Mouse (Mus musculus) left cerebral cortex, adult 9 months (tissue): Measurements from ENCODE around the gene Zfp661.
"Not testable (repeated sequence)": the region's sequence is repeated elsewhere in the genome, so short reads cannot be mapped to it uniquely, and the experiment has no call there.

Experiments used
- DNase-seq, 2 experiments: peaks; one replicate each; pipeline ENCODE4 v3.0.0; 2022; ENCODE audit warnings: low spot score in 2 of 2

Gene Zfp661

DNA sequence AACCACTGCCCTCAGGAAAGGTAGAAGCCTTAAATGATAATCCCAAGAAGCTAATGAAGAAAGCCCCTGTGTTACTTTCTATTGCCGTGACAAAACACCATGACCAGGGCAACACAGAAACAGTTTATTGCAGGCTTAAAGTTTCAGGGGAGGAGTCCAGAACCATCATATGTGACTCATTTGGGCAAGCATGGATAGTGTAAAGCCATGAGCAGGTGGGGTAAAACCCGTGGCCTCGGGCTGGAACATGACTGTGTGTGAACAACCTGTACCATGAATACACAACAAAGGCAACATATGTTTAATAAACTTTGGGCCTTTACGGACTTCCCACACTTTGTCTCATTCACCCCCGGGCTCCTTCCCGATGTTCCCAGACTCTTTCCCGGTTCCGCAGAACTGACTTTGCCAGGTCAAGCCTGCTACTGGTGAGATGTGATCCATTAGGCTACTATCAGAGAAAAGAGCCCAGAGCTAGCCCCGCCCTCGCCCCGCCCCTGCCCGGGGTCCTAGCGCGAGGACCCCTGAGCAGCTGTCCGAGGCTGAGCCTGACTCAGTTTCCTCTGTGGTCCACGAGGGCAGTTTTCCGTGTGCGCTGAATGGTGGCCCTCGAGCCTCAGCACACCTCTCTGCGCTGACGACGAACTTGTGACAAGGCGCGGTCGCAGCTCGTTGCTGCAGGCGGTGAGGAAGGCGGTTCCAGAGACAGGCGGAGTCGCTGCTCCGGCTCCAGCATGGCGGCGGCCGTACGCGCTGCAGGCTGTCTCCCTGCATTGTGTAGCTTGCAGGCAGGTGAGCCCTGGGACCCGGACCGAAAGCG lies at the start of gene Zfp661, which contains the start of gene Mrps5:
Gene Zfp661, minus strand, starts transcription at position 401 of the 820 bp plus-strand sequence.
Gene Mrps5, plus strand, starts transcription at position 529 of the 820 bp plus-strand sequence.
- DNase-seq: peak; percentile 43 to 77

GRCm38 (mm10) chr2:127635581-127635980 lies 48.7 kb upstream of the Zfp661 start:
- no peak for DNase-seq

DNA sequence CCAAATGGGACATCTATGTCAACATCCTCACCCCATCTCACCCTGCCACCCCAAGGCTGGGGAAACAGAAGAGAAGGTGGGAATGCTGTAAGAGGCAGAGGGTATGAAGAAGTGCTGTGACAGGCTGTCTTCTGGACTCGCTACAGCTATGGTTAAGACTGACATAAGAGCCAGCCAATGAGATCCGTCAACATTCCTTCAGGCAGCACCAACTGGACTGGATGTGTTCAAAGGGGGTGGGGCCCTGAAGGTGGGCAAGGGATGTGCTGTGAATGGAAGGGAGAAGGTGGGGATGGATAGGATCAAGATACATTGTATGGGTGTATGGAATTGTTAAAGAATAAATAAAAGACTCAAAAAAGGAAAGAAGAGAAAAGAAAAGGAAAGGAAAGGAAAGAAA lies 45.7 kb upstream of the Zfp661 start:
- DNase-seq: no peak

DNA sequence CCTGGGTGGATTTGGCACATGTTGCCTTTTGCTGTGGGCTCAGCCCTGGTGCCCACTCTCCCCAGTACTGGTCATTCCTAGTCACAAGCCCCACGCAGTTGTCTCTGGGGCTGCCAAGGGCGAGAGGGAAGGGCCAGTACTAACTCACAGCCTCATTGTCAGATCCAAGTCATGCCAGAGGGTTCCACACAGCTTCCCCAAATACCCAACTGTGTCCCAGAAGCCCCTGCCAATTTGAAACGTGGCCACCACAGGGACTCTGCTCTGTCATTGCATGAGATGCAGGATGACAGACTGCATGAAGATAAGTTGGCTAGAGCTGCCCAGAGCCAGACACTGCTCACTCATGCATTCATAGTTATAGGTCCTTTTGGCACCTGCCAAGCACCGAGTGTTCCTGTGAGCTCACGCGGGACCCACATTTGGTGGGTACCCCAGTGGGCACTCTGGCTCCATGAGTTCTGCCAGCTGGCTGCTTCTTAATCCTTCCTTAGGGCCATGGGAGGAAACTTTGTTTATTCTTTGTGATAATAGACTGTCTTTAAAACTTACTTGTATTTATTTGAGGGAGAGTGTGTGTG lies 41.2 kb upstream of the Zfp661 start:
- DNase-seq: peak in 1 of 2 experiments; percentile 26

DNA sequence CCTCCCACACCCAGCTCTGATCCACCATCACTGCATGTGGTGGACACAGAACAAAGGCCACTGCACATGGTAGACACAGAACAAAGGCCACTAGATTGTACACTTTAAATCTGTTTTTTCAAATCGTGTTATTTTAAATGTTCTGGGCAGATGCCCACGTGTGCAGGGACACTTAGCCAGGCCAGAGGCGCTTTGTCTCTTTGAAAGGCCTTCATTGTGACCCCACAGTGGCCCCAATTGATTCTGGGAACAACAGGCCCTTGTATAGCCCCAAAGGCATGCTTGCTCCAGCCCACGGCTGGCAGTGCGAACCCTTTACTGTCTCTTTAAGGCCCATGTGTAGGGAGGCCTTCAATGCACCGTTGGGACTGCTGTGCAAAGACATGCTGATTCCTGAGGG lies 40.5 kb upstream of the Zfp661 start:
- peak; percentile 46 to 54 for DNase-seq

- DNase-seq: no peak
These were observed 38.8 kb upstream of the Zfp661 start for GRCm38 (mm10) chr2:127625659-127626058.

DNA sequence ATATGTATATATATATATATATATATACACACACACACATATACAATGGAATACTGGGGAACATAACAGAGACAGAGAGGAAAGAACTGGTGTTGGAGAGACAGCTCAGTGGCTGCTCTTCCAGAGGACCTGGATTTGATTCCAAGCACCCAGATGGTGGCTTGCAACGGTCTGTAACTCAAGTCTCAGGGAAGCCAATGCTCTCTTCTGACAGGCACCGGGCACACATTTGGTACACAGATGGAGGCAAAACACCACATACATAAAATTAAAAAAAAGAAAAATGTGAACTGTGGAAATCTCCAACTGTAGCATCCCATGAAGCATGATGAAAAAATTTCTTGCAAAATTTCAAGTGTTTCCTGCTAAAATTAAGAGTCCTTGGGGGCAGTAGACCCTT lies 37.9 kb upstream of the Zfp661 start:
- no peak for DNase-seq

DNA sequence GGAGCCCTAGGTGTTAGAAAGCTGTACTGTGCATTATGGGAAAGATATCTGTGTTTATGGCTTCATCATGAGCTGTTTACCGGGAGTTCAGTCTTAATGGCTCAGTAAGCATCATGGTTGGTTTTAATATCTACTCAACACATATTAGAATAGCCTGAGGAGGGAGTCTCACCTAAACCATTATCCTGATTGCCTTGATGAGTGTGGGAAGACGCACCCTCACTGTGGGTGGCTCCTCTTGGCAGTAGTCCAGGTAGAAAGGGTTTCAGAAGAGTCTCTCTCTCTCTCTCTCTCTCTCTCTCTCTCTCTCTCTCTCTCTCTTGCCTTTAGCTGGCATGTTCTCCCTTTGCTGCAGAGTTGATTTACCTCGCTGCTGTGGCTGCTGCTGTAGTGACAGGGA lies 35.2 kb upstream of the Zfp661 start:
- no peak for DNase-seq

- DNase-seq: no peak
These were observed 32.4 kb upstream of the Zfp661 start for GRCm38 (mm10) chr2:127619311-127619710.

- DNase-seq: peak in 1 of 2 experiments; percentile 19
These were observed 25.4 kb upstream of the Zfp661 start for GRCm38 (mm10) chr2:127612288-127612687.

DNA sequence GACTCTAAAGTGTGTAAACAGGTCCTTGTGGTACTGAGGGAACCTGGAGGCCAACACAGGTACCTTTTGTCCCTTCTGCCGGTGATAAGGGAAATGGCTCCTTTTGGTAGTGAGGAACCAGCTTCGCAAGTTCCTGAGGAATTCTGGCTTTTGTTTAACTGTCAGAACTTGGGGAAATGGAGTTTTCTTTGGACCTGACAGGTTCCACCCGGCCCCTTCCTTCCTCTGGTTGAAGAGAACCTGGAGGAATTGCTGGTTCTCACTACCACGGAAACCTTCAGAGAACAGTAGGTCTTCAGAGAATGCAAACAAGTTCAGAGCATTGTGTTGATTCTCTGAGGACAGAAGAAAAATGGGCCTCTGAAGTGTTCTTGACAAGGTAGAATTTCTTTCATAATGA lies 24.5 kb upstream of the Zfp661 start:
- DNase-seq: no peak

GRCm38 (mm10) chr2:127608986-127609385 lies 22.1 kb upstream of the Zfp661 start:
- DNase-seq: no peak

DNA sequence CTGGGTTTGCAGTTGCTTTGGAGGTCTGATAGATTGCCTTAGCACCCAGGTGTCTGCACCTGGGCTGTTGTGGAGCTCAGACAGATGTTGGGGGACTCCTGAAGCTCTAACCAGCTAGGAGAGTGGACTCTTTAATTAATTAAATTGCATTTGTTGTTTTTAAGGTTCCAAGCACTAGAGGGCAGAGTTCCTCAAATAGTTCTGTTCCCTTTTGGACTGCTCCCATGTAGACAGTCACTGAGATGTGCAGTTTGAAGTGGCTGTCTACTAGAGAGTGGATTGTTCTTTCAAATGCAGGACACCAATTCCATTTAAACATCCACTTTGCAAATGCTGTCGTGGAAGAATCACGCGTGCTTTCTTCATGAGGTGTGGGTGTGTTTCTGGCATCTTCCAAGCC lies 21.3 kb upstream of the Zfp661 start:
- no peak for DNase-seq

GRCm38 (mm10) chr2:127605203-127605602 lies 18.3 kb upstream of the Zfp661 start:
- DNase-seq: no peak

GRCm38 (mm10) chr2:127603383-127603782 lies 16.5 kb upstream of the Zfp661 start:
- not testable (repeated sequence) for DNase-seq

DNA sequence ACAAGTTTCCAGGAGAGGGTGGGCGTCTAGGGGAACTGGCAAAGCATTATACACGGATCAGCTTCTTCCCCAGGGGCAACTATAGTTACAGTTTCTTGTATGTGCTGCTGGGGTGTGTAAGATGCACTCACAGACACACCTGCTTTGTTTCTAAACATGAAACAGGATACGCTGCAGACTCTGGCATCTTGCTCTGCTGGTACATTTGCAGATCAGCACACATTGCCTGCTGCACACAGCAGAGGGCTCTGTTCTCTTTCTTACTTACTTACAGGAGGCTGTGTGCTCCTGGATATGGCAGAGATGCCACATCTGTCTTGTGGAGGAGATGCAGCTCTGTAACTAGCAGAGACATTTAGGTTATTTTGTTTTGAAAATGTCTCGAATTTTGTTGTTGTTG lies 3.9 kb upstream of the Zfp661 start:
- no peak for DNase-seq

DNA sequence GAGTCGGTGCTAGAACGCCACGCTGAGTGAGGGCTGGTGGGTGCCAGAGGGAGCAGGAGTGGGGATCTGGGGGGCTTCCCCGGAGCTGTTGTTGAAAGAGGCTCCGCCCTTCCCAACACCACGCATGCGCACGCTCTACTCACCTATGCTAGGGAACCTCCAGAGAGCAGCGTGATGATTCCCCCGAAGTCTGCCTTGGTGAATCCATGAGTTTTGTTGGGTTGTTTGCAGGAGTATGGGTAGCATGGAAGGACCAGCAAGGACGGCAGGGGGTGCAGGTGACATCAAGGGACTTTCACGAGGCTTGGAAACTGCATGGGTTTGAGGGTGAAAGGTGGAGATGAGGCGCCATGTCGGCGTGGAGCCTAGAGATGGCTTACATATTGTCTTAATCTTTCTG lies 3.3 kb upstream of the Zfp661 start:
- no peak for DNase-seq

- no peak for DNase-seq
These were observed 2.0 kb upstream of the Zfp661 start for GRCm38 (mm10) chr2:127588897-127589296.

DNA sequence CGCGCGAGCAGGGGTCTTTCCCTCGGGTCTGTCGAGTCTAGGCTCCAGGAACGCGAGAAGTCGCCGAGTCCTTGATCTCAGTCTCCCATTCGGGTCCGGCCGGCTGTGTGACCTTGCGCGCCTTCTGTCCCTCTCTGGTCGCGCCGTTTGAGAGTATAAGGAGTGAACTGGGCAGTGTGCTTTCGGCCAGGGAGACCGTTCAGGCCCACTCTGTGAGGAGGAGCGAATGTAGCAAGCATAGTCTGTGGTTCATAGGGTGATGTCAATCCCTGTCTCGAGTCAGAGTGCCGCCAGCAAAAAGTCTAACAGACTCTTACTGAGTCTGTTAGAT lies 585 bp upstream of the Zfp661 start:
- no peak for DNase-seq

- peak; percentile 92 to 95 for DNase-seq
These were observed 2.4 kb downstream of the Zfp661 start for GRCm38 (mm10) chr2:127584436-127584858.

- no peak for DNase-seq
These were observed 13.6 kb downstream of the Zfp661 start for GRCm38 (mm10) chr2:127573322-127573721.

DNA sequence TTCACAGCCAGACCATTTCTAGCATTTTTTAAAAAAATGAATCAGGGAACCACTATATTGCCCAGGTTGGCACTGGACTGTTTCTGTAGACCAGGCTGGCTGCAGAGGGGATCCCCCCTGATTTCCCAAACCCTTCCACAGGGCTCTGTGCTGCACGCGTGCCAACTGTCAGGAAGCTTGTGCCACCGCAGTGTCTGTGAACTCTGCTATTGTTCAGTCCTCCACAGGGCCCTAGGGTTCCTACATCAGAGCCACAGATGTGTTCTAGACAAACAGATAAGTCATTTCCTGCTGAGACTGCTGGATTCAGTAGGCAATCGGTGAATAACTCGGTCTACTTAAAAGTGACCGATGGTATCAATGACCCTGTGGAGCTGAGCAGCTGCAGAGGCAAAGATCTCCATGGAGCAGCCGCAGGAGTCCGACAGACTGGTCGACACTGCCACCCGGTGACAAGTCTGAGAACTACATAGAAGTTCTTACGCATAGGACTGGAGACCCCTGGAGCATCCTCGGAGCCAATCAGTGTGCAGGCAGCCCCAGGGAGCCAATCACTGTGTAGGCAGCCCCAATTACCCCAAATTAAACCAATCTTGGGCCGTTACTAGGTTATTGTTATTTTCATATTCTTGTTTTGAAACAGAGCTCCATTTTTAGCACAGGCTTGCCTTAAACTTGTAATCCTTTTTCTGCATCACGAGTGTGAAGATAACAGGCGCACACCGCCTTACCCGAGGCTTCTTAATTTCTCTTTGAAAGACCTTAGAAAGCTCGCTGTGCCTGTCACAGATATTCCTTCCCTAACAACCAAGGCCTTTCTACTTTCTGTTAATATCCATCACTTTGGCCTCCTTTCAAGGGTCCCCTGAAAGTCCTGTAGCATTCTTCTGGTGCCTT lies 27.6 kb downstream of the Zfp661 start:
- peak; percentile 84 to 97 for DNase-seq
